Mouse (Mus musculus) lung, embryonic 16.5 days (tissue): ENCODE data around the gene Tnfrsf25. TPM values are rescaled to one million over a fixed set of nuclear protein-coding genes. Genes with fewer than 3 reads are reported as not detected.

Experiments
- ATAC-seq: fragments of 200-750 bp; cut with Nextera tagmentation; 2 replicates; pipeline ENCODE4 v1.8.0; 2017; ENCODE audit warnings: low read depth, mild to moderate bottlenecking, moderate library complexity
- H3K27ac ChIP-seq: fragments of 300-500 bp; sonication (generic); 2 replicates; pipeline ENCODE4 v1.5.1; 2014; ENCODE audit warnings: mild to moderate bottlenecking, control low read depth, low read length
- H3K27me3 ChIP-seq: fragments of 300-500 bp; sonication (generic); 2 replicates; pipeline ENCODE4 v1.6.1; 2014; ENCODE audit warnings: low read depth, low read length, mixed read lengths; ENCODE audit not compliant: control insufficient read depth, insufficient read depth
- H3K36me3 ChIP-seq: fragments of 300-500 bp; sonication (generic); 2 replicates; pipeline ENCODE4 v1.6.1; 2014; ENCODE audit warnings: low read length; ENCODE audit not compliant: control insufficient read depth, insufficient read depth
- H3K4me1 ChIP-seq: fragments of 300-500 bp; sonication (generic); replicated peaks from 2 replicates; pipeline ENCODE4 v1.6.1; 2014; ENCODE audit warnings: low read length, mixed read lengths; ENCODE audit not compliant: control insufficient read depth, insufficient read depth
- H3K4me2 ChIP-seq: fragments of 300-500 bp; sonication (generic); 2 replicates; pipeline ENCODE4 v1.6.1; 2014; ENCODE audit warnings: low read depth, low read length, control low read depth
- H3K4me3 ChIP-seq: fragments of 300-500 bp; sonication (generic); 2 replicates; pipeline ENCODE4 v1.5.1; 2014; ENCODE audit warnings: mild to moderate bottlenecking, low read length, control low read depth
- H3K9ac ChIP-seq: fragments of 300-500 bp; sonication (generic); 2 replicates; pipeline ENCODE4 v1.6.1; 2014; ENCODE audit warnings: low read length, control low read depth
- H3K9me3 ChIP-seq: fragments of 300-500 bp; sonication (generic); 2 replicates; pipeline ENCODE4 v1.6.1; 2016; ENCODE audit warnings: low read length; ENCODE audit not compliant: control insufficient read depth
- WGBS: fragments of 180-500 bp; shearing (Covaris S2); extraction: QIAGEN DNeasy Blood & Tissue Kit; methylation state at CpG from one replicate; pipeline ENCODE4 v1.1.7; 2014; 5-methylcytosine and 5-hydroxymethylcytosine counted together
- polyA plus RNA-seq: library from polyadenylated mRNA; unstranded; fragments of >200 nt; fragmentation: Nextera tagmentation; extraction: Ambion mirVana; gene quantifications from 2 replicates; pipeline ENCODE4 v1.2.1, GENCODE M21; 2015

Gene Tnfrsf25
- polyA plus RNA-seq, 1 experiment from 2014 or later: 1.6 TPM

GRCm38 (mm10) chr4:152157779-152158584 is 42.2 kb downstream of the Tnfrsf25 start:
- Histone ChIP-seq H3K4me2 (peak overlapping the region; percentile 38), H3K9me3 (no peaks in the 10 kb centered on the region), H3K27me3 (peaks cover 62% of the 10 kb centered on the region), H3K36me3 (no peaks in the 10 kb centered on the region), H3K4me3 (peak overlapping the region; percentile 28), H3K9ac (no peak overlapping the region), H3K4me1 (peaks cover 6% of the 10 kb centered on the region), H3K27ac (no peak overlapping the region)
- 14% methylated on average over 21 of the region's 21 CpGs for WGBS
- ATAC-seq: no peak

DNA sequence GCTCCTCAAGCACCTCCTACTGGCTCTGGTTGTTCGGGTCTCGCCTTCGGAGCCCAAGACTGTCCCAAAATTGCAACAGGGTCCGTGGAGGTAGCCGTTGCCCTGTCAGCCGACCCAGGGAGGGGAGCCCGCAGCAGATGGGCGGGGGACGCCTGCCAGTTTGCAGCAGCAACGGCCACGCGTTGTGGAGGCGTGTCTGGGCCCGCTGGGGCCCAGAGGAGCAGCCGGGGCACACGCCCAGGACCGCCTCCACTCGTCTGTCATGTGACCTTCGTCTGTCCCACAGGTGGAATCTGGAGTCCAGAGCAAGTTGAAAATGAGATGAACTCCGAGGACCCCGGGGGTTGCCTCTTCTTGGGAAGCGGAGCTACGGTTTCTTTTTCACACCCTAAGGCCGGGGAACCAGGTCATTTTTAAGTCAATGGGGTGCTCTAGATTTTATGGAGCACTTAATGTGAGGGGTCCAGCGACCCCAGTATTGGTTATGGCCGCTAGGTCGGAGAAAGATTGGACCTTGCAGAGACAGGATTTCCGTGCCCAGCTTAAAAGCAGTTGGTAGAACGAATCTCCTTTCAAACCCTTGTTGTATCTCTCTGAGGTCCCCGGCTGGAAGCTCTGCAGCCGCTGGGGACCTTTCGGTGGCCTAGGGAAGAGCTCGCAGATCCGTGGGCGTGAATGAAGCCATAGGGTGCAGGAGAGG is 43.0 kb downstream of the Tnfrsf25 start, which contains the start of gene Hes2:
Gene Hes2, plus strand, starts transcription at position 283 of the 700 bp plus-strand sequence.
- Histone ChIP-seq H3K4me2 (peak within 1 kb of the TSS; percentile 38), H3K4me1 (peaks cover 2% of the 10 kb centered on the region), H3K9ac (no peak within 1 kb of the TSS), H3K9me3 (no peaks in the 10 kb centered on the region), H3K27me3 (peaks cover 57% of the 10 kb centered on the region), H3K27ac (no peak within 1 kb of the TSS), H3K4me3 (peak within 1 kb of the TSS; percentile 28), H3K36me3 (no peaks in the 10 kb centered on the region)
- ATAC-seq: peak; percentile 26; the same call in 1 of the 2 replicates
- 4% methylated on average over 35 of the region's 35 CpGs for WGBS

DNA sequence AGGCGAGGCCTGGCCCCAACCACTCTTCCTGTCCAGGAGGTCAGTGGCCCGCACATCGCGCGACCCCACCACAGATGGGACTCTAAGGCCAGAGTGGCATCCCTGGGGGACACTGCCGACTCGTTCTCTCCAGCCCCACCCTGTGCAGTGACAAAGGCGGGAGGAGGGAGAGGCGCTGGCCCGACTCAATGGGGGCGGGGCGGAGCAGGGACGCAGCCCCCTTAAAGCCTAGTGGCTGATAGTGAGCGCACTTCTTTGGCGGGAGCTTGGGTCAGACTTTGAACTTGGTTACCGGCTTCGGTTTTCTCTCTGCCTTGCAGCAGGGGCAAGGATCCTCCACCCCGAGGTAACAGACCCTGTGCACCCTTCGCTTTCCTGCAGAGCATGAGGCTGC is 43.5 kb downstream of the Tnfrsf25 start:
- Histone ChIP-seq H3K36me3 (no peaks in the 10 kb centered on the region), H3K9me3 (no peaks in the 10 kb centered on the region), H3K9ac (no peak overlapping the region), H3K4me3 (no peak overlapping the region; the same call in 1 of the 2 replicates), H3K4me2 (peak overlapping the region; percentile 38; the same call in 1 of the 2 replicates), H3K4me1 (0 out of 2 replicates have a peak, but pooled peaks cover 2% of the 10 kb centered on the region), H3K27ac (no peak overlapping the region), H3K27me3 (peaks cover 57% of the 10 kb centered on the region)
- 2% methylated on average over 19 of the region's 19 CpGs for WGBS
- no peak for ATAC-seq

DNA sequence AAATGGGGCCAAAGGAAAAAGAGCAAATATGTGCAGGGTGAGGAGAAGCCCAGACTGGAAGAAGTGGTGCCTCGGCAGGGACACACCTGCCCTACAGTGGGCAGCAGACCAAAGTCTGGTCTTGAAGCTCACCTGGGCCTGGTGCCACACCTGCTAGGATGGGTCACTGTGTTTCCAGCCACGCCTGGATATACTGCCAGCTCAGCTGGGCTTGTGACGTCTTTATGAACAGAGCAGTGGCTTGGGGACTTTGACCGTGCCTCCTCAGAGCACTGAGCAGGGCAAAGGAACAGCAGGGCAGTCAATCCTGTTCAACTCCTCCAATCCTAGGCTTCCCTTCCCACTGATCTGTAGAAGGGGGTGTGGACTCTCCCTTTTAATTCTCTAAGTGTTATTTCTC is 45.0 kb downstream of the Tnfrsf25 start:
- no peaks in the 10 kb centered on the region for H3K36me3 ChIP-seq
- ATAC-seq: no peak
- H3K9me3 ChIP-seq: no peaks in the 10 kb centered on the region
- 0 out of 2 replicates have a peak, but pooled peaks cover 2% of the 10 kb centered on the region for H3K4me1 ChIP-seq
- H3K4me2 ChIP-seq: no peak overlapping the region
- H3K9ac ChIP-seq: no peak overlapping the region
- WGBS: 32% methylated on average over 4 of the region's 4 CpGs
- H3K4me3 ChIP-seq: no peak overlapping the region
- H3K27ac ChIP-seq: no peak overlapping the region
- peaks cover 51% of the 10 kb centered on the region for H3K27me3 ChIP-seq

DNA sequence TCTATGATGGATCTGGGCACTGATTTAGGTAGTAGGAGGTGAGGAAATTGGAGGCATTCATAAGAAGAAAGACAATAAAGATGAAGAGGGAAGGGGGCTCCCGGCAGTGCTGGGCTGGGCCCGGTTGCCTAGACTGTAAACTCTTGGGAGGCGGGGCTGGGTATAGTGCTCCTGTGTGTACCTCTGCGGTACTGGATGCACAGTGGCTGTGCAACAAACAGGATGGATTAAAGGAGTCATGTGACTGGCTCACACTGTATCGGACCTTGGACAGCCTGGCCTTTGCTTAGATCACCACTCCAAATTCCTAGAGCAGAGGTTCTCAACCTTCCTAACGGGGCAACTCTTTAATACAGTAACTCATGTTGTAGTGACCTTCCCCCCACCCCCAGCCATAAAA is 45.9 kb downstream of the Tnfrsf25 start:
- Histone ChIP-seq H3K4me2 (no peak overlapping the region), H3K4me3 (no peak overlapping the region), H3K27ac (no peak overlapping the region), H3K27me3 (peaks cover 51% of the 10 kb centered on the region), H3K9ac (no peak overlapping the region), H3K4me1 (0 out of 2 replicates have a peak, but pooled peaks cover 2% of the 10 kb centered on the region), H3K9me3 (no peaks in the 10 kb centered on the region), H3K36me3 (no peaks in the 10 kb centered on the region)
- no peak for ATAC-seq
- WGBS: 68% methylated on average over 6 of the region's 6 CpGs

- Histone ChIP-seq H3K36me3 (no peaks in the 10 kb centered on the region), H3K4me2 (no peak overlapping the region), H3K4me1 (0 out of 2 replicates have a peak, but pooled peaks cover 2% of the 10 kb centered on the region), H3K27ac (no peak overlapping the region), H3K9ac (no peak overlapping the region), H3K27me3 (peaks cover 40% of the 10 kb centered on the region), H3K4me3 (no peak overlapping the region), H3K9me3 (no peaks in the 10 kb centered on the region)
- ATAC-seq: no peak
- 82% methylated on average over 2 of the region's 2 CpGs for WGBS
Observed at GRCm38 (mm10) chr4:152162748-152163147, 47.0 kb downstream of the Tnfrsf25 start.

DNA sequence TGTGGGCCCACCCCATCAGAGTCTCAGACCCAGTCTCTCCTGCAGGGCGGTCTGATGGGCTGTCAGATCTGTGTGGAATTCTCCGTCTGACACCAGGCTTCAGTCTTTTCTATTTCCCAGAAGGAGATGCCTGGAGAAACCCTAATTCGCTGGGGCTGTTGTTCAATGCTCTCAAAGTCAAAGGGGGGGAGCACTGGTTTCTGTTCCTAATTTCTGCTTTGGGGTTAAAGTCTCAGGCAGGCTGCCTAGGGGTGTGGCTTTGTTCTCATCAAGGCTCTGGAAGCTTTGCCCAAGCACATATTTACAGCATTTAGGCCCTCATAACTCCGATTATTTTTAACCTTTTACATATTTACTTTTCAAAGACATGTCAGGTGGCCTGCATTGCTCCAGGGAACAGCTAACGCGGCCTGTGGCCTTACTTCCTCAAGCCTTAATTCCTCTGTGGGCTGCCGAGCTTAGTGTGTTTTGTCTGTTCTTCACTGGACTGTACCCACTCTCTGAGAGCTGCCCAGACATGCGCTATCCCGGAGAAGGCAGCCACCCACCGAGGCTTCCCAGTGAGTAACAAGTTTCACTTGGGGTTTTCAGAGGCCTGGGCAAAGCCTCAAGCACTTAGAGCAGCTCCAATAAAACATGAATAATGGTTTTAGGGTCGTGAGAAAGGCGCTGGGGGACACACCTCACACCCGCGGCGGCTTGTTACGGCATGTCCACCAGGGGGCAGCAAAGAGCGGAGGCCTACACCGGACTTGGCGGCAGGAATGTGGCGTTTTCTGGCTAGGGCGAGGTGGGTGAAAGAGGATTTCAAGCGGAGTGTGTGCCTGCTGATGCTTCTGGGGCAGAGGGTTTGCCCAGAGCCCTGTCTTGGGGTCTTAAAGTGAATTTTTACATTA is 49.5 kb downstream of the Tnfrsf25 start:
- Histone ChIP-seq H3K9ac (no peak overlapping the region), H3K4me2 (no peak overlapping the region), H3K4me3 (no peak overlapping the region), H3K27ac (no peak overlapping the region), H3K27me3 (peaks cover 15% of the 10 kb centered on the region), H3K36me3 (no peaks in the 10 kb centered on the region), H3K9me3 (no peaks in the 10 kb centered on the region), H3K4me1 (no peaks in the 10 kb centered on the region)
- ATAC-seq: peak; percentile 46; the same call in 1 of the 2 replicates
- 21% methylated on average over 22 of the region's 22 CpGs for WGBS

DNA sequence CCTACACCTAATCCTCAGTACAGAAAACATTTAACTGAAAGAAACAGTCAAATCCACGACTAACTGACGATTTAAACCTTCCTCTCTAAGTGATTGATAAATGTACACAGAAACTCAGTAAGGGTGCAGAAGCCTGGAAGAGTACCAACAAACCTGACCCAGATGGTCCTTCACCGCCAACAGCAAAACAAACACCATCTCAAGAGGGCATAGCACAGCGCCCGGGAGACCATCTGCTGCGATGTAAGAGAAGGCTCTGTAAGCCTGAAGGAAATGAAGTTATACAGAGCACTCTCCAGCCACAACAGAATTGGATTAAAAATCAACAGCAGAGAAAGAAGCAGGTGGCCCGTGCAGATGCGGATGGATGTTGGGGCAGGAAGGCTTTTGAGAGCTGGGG is 52.3 kb downstream of the Tnfrsf25 start:
- no peaks in the 10 kb centered on the region for H3K27me3 ChIP-seq
- H3K4me2 ChIP-seq: no peak overlapping the region
- H3K4me1 ChIP-seq: no peaks in the 10 kb centered on the region
- peak; percentile 70 for ATAC-seq
- no peak overlapping the region for H3K4me3 ChIP-seq
- no peak overlapping the region for H3K9ac ChIP-seq
- H3K27ac ChIP-seq: peak overlapping the region; percentile 45
- 0 out of 2 replicates have a peak, but pooled peaks cover 3% of the 10 kb centered on the region for H3K9me3 ChIP-seq
- no peaks in the 10 kb centered on the region for H3K36me3 ChIP-seq
- 34% methylated on average over 8 of the region's 8 CpGs for WGBS
